Mouse (Mus musculus) adrenal gland, postnatal 25 days (tissue): ENCODE results near the gene Efna3. TPM values are rescaled to one million over a fixed set of nuclear protein-coding genes. Genes with fewer than 3 reads are reported as not detected.

Source experiments
- DNase-seq: peaks from one replicate; pipeline ENCODE4 v3.0.0; 2021; ENCODE audit warnings: mixed read lengths
- total RNA-seq: library from RNA; stranded (reverse); gene quantifications from 2 replicates; pipeline ENCODE4 v1.2.3, GENCODE M21; 2021

Gene Efna3
- total RNA-seq, 1 experiment from 2014 or later, result 0.27 TPM

DNA sequence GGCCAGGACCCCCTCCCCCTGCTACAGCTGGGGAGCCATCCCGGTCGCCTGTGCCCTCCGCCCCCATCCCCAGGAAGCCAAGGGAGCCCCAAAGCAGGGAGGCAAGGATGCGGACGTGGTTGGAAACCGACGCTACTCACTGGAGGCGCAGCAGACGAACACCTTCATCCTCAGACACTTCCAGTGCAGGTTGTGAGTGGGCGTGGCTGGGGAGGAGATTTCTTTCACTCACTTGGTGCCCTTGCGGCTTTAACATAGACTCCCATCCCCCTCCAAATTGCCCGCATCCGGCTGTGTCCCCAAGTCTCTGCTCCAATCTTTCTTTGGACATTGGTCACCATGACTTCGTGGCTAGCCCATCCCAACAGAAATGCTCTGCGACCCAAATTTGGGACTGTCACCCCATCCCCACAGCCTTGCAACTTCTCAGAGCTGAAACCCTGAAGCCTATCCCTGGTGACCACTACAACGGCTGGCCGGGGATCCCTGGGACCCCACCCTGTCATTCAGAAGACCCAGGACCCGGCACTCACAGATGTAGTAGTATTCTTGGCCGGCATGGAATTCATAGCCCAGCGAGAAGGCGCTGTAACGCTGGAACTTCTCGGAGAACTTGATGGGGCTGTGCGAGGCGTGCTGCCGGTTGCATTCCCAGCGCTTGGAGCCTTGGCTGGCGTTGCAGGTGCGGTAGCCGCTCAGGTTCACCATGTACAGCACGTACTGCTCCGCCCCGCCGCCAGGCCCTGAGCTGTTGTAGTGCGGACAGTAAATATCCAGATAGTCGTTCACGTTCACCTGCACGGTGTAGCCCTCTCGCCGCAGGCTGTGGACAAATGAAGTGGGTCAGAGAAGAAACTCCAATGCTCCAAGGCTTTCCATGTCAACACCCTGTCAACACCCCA is 6.6 kb downstream of the Efna3 start:
- no peak for DNase-seq

- DNase-seq, result peak; percentile 78
Measured at GRCm38 (mm10) chr3:89315195-89315929, 7.4 kb downstream of the Efna3 start.

DNA sequence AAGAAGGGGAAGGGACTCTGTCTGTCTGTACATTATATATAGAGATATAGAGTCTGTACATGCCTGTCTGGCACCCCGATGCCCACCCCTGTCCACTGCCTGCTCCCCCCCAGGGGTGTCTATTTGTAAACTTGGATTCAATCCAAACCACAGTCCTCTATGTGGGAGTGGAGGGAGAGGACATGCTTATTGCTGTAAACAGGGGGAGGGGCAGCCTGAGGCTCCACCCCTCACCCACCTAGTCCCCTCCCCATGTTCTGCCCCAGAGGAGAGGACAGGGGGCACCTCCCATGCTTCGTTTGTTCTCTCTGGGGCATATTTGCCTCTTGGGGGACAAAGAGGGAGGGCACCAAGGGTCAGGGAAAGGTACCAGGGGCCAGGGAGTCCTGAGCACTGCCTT is 8.0 kb downstream of the Efna3 start:
- no peak for DNase-seq

DNA sequence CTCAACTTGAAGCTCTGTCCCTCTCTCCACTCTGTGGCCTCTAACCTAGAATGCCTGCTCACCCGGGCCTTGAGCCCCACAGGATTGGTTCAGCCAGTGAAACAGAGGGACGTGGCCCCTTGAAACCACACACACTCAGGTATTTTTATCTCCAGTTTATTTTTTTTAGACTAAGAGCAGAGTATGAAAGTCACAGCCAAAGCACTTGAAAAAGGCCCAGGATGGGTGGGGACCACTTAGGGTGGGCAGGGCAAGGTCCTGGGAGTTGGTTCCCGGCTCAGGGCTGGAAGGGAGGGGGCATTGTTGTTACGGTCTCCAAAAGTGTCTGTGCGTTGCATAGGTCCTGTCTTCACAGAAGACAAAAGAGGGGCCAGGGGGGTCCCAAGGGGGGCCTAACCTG is 8.4 kb downstream of the Efna3 start:
- no peak for DNase-seq

DNA sequence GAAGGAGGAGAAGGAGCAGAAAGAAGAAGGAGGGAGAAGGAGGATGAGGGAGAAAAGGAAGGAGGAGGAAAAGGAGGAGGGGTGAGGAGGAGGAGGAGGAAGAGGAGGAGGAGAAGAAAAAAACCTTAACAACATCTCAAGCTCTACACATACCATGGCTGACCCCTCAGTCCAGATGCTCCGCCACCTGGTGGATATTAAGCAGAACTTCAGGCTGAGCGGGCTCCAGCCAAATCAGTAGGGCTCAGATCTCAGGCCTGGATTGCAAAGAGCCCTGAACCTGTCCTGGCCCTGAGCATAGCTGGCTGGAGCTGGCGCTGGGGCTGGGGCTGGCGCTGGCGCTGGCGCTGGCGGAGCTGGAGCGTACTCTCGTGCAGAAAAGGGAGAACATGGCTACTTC is 14.7 kb downstream of the Efna3 start:
- DNase-seq, result peak; percentile 62

GRCm38 (mm10) chr3:89305551-89306325 is 17.0 kb downstream of the Efna3 start:
- DNase-seq, result no peak

DNA sequence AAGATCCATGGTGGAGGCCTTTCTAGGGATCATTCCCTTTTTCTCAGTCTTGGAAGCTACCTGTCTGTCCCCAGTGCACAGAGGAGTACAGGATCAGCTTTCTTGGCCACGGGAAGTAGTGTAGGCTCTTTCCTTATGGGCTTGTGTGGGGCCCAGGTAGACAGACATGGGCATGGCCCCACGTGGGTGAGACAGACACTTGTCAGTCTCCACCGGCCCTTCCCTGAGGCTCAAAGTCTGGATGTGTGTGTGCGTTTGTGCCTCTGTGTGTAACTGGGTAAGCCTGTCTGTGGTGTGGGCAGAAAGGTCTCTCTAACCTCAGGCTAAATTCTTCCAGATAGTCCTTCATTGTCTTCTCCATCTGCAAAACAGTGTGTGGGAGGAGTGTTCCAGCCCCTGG is 17.7 kb downstream of the Efna3 start:
- no peak for DNase-seq

DNA sequence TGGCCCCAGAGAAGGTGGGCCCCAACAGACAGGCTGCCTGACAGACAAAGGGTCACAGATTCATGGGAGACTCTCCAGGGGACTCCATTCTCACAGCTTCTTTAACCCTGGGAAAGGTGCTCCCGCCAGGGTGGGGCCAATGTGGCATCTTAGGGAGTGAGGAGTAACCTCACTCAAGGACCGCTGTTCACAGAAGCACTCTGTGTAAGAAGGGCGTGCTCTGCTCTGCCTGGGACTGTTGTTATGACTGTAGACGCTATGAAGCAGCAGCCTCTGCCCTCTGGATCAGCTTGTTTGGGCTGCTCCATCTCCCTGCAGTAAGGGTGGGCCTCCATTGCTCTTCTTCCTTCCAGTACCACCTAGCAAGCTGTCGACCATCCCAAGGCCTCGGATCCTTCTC is 18.3 kb downstream of the Efna3 start:
- DNase-seq, result no peak

DNA sequence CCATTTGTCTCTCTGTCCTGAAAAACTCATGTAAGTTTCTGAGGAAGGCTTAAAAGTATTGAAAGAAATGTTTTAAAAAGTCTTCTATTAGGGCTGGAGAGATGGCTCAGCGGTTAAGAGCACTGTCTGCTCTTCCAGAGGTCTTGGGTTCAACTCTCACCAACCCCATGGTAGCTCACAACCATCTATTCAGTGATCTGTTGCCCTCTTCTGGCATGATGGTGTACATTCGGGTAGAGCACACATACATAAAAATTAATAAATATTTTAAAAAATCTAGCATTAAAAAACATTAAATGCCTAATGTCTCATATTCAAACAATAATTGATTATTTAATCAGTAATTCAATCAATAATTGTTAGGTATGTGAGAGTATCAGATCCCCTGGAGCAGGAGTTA is 22.3 kb downstream of the Efna3 start:
- DNase-seq, result no peak

DNA sequence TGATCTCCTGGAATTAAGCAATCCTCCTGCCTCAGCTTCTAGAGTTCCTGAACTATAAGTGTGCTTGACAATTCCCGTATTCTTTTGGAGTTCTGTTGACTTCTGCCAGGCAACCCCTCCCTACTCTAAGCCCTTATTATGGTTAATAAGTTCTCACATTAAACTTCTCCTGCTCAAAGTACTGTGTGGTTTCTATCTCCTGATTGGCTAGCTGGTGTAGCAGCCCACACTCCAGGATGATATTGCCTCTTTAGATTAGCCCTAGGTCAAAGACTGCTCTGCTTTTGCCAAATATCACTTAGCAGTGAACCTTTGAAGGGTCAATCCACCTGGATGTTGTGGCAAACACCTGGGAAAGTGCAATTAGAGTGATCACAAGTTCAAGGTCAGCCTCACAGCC is 22.7 kb downstream of the Efna3 start:
- no peak for DNase-seq

- DNase-seq, result peak; percentile 46
Measured at GRCm38 (mm10) chr3:89299499-89299898, 23.3 kb downstream of the Efna3 start.

- DNase-seq, result no peak
Measured at GRCm38 (mm10) chr3:89298908-89299307, 23.9 kb downstream of the Efna3 start.

GRCm38 (mm10) chr3:89296761-89297396 is 25.9 kb downstream of the Efna3 start:
- DNase-seq, result no peak

DNA sequence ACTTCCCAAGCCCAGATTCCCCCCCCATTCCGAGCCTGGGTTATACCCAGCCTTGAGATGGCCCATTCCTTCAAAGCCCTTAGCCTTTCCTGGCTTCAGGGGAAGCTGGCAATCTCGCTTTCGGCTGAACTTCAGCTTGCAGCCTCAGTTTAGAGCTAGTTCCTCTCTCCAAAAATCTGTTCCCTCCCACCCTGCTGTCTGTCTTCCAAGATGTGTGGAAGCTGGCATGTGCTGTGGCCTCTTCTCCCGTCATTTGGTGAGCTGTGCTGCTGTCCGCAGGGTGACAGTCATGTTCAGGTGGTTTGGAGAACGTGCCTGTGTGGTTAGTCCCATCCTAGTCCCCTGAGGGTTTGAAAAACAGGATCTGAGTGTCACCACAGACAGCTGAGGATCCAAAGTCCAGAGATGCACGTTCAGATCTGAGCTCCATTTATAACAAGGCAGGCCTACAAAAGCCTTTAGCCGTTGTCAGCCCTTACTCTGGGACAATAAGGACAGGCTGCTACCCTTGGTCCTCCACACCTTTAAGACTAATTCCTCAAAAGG is 27.0 kb downstream of the Efna3 start:
- no peak for DNase-seq

- DNase-seq, result no peak
Measured at GRCm38 (mm10) chr3:89294195-89294594, 28.6 kb downstream of the Efna3 start.

DNA sequence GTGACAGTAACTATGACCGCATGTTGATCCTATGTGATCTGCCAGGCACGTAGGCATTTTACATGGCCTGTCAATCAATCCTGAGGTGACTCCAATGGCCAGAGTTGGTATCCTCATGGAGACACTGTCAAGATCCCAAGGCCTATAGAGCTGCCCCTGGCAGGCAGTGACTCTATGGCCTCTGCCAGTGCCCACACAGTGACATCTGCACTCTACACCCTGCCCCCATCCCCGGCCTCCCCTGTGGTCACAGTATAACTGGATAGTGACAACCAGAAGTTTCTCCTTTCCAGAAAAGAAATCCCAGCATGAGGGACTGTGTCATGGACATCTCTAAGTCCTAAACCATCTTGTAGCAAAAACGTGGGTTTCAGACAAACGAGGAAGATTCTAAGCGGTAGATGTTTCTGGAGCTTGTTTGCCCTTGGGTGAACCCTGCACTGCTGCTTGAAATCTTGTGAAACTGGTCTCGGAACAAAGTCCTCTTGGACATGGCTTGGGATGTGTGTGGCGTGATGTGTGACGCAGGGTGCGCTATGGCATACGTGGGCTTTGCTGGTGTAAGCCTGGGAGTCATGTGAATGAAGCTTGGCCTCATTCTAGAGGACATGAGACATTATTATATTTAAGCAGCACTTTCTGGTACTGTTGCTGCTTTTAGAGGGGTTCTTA is 29.4 kb downstream of the Efna3 start:
- DNase-seq, result no peak

DNA sequence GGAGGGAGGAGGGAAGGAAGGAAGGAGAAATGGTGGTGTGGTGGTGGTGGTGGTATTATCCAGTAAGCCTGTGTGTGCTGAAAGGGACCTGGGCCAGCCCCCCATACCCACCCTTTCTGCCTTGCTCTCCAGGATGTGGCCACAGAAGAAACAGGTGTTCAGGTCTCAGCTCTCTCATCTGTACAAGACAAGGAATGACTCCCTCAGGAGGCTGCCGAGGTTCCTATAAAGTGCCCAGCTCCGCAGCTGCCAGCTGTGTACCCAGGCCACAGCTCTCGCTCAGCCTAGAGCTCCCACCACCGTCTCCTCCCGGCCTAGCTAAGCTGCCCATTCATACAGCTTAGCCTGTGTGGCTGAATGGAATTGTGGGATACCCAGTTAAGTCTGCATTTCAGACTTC is 30.5 kb downstream of the Efna3 start:
- DNase-seq, result no peak

DNA sequence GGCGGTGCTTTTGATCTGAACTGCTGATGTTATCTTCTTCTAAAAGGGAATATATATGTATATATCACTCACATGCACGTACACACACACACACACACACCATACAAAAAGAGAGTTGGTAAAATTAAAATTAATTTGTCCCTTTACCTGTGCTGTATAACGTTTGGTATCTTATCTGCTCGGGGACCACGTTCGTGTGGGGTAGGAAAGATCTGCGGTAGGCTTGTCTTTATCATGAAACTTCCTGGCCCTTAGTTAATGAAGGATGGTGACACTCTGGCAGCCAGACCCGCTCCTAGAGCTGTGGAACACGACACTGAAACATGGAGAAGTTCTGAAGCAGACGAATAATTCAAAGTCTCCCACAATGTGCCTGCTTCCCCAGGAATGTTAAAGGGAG is 30.9 kb downstream of the Efna3 start:
- no peak for DNase-seq

- no peak for DNase-seq
Measured at GRCm38 (mm10) chr3:89288503-89288928, 34.2 kb downstream of the Efna3 start.

DNA sequence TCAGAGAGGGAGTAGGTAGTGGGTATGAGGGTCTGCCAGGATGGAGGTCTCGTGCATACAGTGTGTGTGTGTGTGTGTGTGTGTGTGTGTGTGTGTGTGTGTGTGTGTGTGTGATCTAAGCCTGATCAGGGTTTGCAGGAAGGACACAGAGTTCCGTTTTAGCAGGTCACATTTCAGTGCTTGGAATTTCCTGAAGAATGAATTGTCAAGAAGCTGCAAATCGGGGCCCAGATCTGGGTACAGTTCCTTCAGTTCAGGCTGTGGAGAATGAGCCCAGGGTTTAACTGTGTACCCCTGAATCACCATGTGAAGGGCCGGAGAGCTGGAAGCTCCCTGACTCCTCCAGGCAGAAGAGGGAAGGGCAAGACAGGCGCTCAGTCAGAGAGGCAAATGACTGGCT is 35.5 kb downstream of the Efna3 start:
- DNase-seq, result no peak

DNA sequence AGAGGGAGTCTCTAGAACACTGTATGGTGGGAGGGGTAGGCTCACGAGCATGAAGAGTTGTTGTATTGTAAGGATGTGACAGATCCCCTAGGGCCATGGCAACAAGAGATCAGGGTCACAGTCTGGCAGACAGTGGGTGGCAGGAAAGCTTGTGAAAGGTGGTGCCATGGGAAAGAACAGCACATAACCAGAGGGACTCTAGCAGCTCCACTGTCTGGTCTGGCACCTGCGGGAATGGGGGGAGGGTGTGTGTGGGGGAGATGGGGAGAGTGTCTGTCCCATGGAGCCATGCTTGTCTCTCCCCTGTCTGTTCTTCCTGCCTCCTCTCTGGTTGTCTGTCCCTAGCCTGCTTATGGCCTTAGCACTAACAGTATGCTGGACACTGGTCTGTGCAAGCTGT is 37.2 kb downstream of the Efna3 start:
- DNase-seq, result no peak
